Comparison of ENCODE assay signal across 8 mouse cellular contexts in genomic region chr10:13060021-13060668, GRCm38 (mm10). TPM values are rescaled to one million over a fixed set of nuclear protein-coding genes. Genes with fewer than 3 reads are reported as not detected.
DNase-seq lines count a peak whose midpoint lies in the region; ATAC-seq lines count a peak whose summit lies in the region.

Plagl1 (plus strand) TSS chr10:13060504.

- no peak within 1 kb of the TSS for H3K27ac ChIP-seq in midbrain, embryonic 12.5 days (replicated peaks)

- DNase-seq in adrenal gland, postnatal 14 days = no peak
- DNase-seq in adrenal gland, postnatal 25 days = no peak
- DNase-seq in right cerebral cortex, adult 18-20 months = peak; percentile 3
- no peak for DNase-seq in right cerebral cortex, postnatal 14 days
- DNase-seq in layer of hippocampus, adult 18-20 months (ENCODE audit: low spot score in 2 of 2) = no peak
- no peak for DNase-seq in Muller cell, postnatal 12 days (ENCODE audit: inconsistent ontology term)
- DNase-seq in cerebellum, postnatal 10 days = no peak

- H3K4me2 ChIP-seq in midbrain, embryonic 12.5 days (replicated peaks) = peak within 1 kb of the TSS; percentile 76

- H3K9me3 ChIP-seq in midbrain, embryonic 12.5 days = no peaks in the 10 kb centered on the region

- H3K4me1 ChIP-seq in midbrain, embryonic 12.5 days = peaks cover 14% of the 10 kb centered on the region

- H3K9ac ChIP-seq in midbrain, embryonic 12.5 days (replicated peaks) = peak within 1 kb of the TSS; percentile 51; the same call in 1 of the 2 replicates

- peak within 1 kb of the TSS; percentile 45 for H3K4me3 ChIP-seq in midbrain, embryonic 12.5 days

- WGBS in midbrain, embryonic 12.5 days = 63% methylated on average over 11 of the region's 11 CpGs

- no peaks in the 10 kb centered on the region for H3K36me3 ChIP-seq in midbrain, embryonic 12.5 days

- peaks cover 35% of the 10 kb centered on the region for H3K27me3 ChIP-seq in midbrain, embryonic 12.5 days

- no peak for ATAC-seq in midbrain, embryonic 12.5 days (ENCODE audit: low FRiP score, low read depth)

RNA-seq across cellular contexts. Expression of gene Plagl1, which starts in this region (rescaled TPM):
- total RNA-seq in adrenal gland, postnatal 14 days (2021) = 13.0 and 15.7 TPM in 2 replicates
- 6.1 and 7.5 TPM in 2 replicates for total RNA-seq in adrenal gland, postnatal 25 days (2021)
- total RNA-seq in layer of hippocampus, adult 18-20 months (2021) = 10 to 100 TPM; 26.3 to 28.2 TPM
- 77.2 and 98.5 TPM in 2 replicates for polyA plus RNA-seq in midbrain, embryonic 12.5 days (2016; fragmentation: Nextera tagmentation; extraction: Ambion mirVana)
